ENCODE assay signal across 9 mouse cellular contexts in genomic region chr15:99861955-99862354, GRCm38 (mm10). TPM values are rescaled to one million over a fixed set of nuclear protein-coding genes. Genes with fewer than 3 reads are reported as not detected.
DNase-seq lines count a peak whose midpoint lies in the region; ATAC-seq and TF ChIP-seq lines count a peak whose summit lies in the region.
"Had no signal": no experiment of that assay in that cellular context is flagged by ENCODE, and none has a peak within 500 bp of the region (broad histone marks: within the 10 kb centered on the region; RNA-seq: fewer than 3 reads in every experiment).

No protein-coding gene starts in this region.

- no peak overlapping the region for H3K4me3 ChIP-seq in lung, postnatal 0 days (ENCODE audit: low read depth, low read length)
- H3K4me3 ChIP-seq in embryonic facial prominence, embryonic 14.5 days (ENCODE audit: low read depth, low read length), result no peak overlapping the region
- H3K4me3 ChIP-seq in intestine, postnatal 0 days (ENCODE audit: low read depth, low read length), result no peak overlapping the region
- H3K4me3 ChIP-seq in neural tube, embryonic 15.5 days (replicated peaks), result no peak overlapping the region
- H3K4me3 ChIP-seq in left cerebral cortex, adult 2 months, result no peak overlapping the region
- H3K4me3 ChIP-seq: limb, embryonic 13.5 days had no signal

- DNase-seq in lung, postnatal 0 days (ENCODE audit: low spot score), result peak; percentile 51
- DNase-seq in lung, postnatal 14 days, result no peak
- peak; percentile 70 for DNase-seq in embryonic facial prominence, embryonic 14.5 days (ENCODE audit: low spot score)
- no peak for DNase-seq in left cerebral cortex, adult 2 months (ENCODE audit: extremely low spot score in 1 of 2, low spot score in 2 of 2)
- no peak for DNase-seq in gastrocnemius, postnatal 14 days
- DNase-seq: gastrocnemius, postnatal 36 days had no signal

- H3K36me3 ChIP-seq in lung, postnatal 0 days (ENCODE audit: insufficient read depth, low read length), result no peaks in the 10 kb centered on the region
- H3K36me3 ChIP-seq in embryonic facial prominence, embryonic 14.5 days (ENCODE audit: control insufficient read depth, insufficient read depth, low read length), result no peaks in the 10 kb centered on the region
- 0 out of 2 replicates have a peak, but pooled peaks cover 6% of the 10 kb centered on the region for H3K36me3 ChIP-seq in intestine, postnatal 0 days (ENCODE audit: control insufficient read depth, insufficient read depth)
- no peaks in the 10 kb centered on the region for H3K36me3 ChIP-seq in neural tube, embryonic 15.5 days
- H3K36me3 ChIP-seq: limb, embryonic 13.5 days had no signal

- H3K9me3 ChIP-seq in lung, postnatal 0 days (ENCODE audit: low read length), result no peaks in the 10 kb centered on the region
- H3K9me3 ChIP-seq in embryonic facial prominence, embryonic 14.5 days (ENCODE audit: control insufficient read depth, low read length), result no peaks in the 10 kb centered on the region
- H3K9me3 ChIP-seq in intestine, postnatal 0 days (ENCODE audit: control insufficient read depth), result no peaks in the 10 kb centered on the region
- no peaks in the 10 kb centered on the region for H3K9me3 ChIP-seq in neural tube, embryonic 15.5 days (replicated peaks)
- H3K9me3 ChIP-seq: limb, embryonic 13.5 days had no signal

- no peak overlapping the region for H3K27ac ChIP-seq in lung, postnatal 0 days (ENCODE audit: low read length)
- H3K27ac ChIP-seq in embryonic facial prominence, embryonic 14.5 days (replicated peaks; ENCODE audit: low read depth, low read length), result no peak overlapping the region
- peak overlapping the region; percentile 21; the same call in 1 of the 2 replicates for H3K27ac ChIP-seq in intestine, postnatal 0 days (ENCODE audit: low read depth, low read length)
- 0 out of 2 replicates have a peak overlapping the region, but pooled peaks have one; percentile 18 for H3K27ac ChIP-seq in neural tube, embryonic 15.5 days (replicated peaks)
- H3K27ac ChIP-seq in left cerebral cortex, adult 2 months, result no peak overlapping the region
- H3K27ac ChIP-seq: limb, embryonic 13.5 days had no signal

- H3K4me1 ChIP-seq in lung, postnatal 0 days (ENCODE audit: insufficient read depth, low read depth, low read length), result 0 out of 2 replicates have a peak, but pooled peaks cover 4% of the 10 kb centered on the region
- no peaks in the 10 kb centered on the region for H3K4me1 ChIP-seq in embryonic facial prominence, embryonic 14.5 days (ENCODE audit: control insufficient read depth, insufficient read depth, low read length)
- H3K4me1 ChIP-seq in intestine, postnatal 0 days (replicated peaks; ENCODE audit: control insufficient read depth, insufficient read depth, low read length), result peaks cover 13% of the 10 kb centered on the region
- peaks cover 18% of the 10 kb centered on the region for H3K4me1 ChIP-seq in neural tube, embryonic 15.5 days

- intact Hi-C loops in left cerebral cortex, adult 2 months (cut with DNase I), result no loop called here
- intact Hi-C loops in gastrocnemius, postnatal 14 days (cut with DNase I; ENCODE audit: low total_unique reads), result no loop called here

- peak; percentile 13; the same call in 1 of the 2 replicates for ATAC-seq in lung, postnatal 0 days
- ATAC-seq in embryonic facial prominence, embryonic 14.5 days (ENCODE audit: low read depth), result peak; percentile 42; the same call in 1 of the 2 replicates
- no peak for ATAC-seq in intestine, postnatal 0 days
- no peak for ATAC-seq in neural tube, embryonic 15.5 days (ENCODE audit: low FRiP score)

- 29% methylated on average over 11 of the region's 11 CpGs for WGBS in lung, postnatal 0 days
- WGBS in embryonic facial prominence, embryonic 14.5 days, result 39% methylated on average over 11 of the region's 11 CpGs
- WGBS in intestine, postnatal 0 days, result 16% methylated on average over 11 of the region's 11 CpGs
- 41% methylated on average over 11 of the region's 11 CpGs for WGBS in neural tube, embryonic 15.5 days

- peak; percentile 43 for TF ChIP-seq CTCF in lung, postnatal 0 days (IDR thresholded peaks at IDR 0.05)
- TF ChIP-seq CTCF in intestine, postnatal 0 days (IDR thresholded peaks at IDR 0.05; ENCODE audit: low read depth), result no peak
- TF ChIP-seq CTCF in left cerebral cortex, adult 2 months (IDR thresholded peaks at IDR 0.05), result no peak

- H3K4me2 ChIP-seq in lung, postnatal 0 days (replicated peaks; ENCODE audit: low read depth, low read length), result 0 out of 2 replicates have a peak overlapping the region, but pooled peaks have one; percentile 22
- H3K4me2 ChIP-seq in embryonic facial prominence, embryonic 14.5 days (ENCODE audit: low read depth, low read length), result no peak overlapping the region
- no peak overlapping the region for H3K4me2 ChIP-seq in intestine, postnatal 0 days (replicated peaks; ENCODE audit: low read depth)
- no peak overlapping the region for H3K4me2 ChIP-seq in neural tube, embryonic 15.5 days
- H3K4me2 ChIP-seq: limb, embryonic 13.5 days had no signal

- no peak overlapping the region for H3K9ac ChIP-seq in lung, postnatal 0 days (replicated peaks; ENCODE audit: low read depth)
- 0 out of 2 replicates have a peak overlapping the region, but pooled peaks have one; percentile 9 for H3K9ac ChIP-seq in embryonic facial prominence, embryonic 14.5 days (ENCODE audit: low read depth, low read length)
- no peak overlapping the region for H3K9ac ChIP-seq in intestine, postnatal 0 days (ENCODE audit: low read depth, low read length)
- no peak overlapping the region for H3K9ac ChIP-seq in neural tube, embryonic 15.5 days (replicated peaks)
- H3K9ac ChIP-seq: limb, embryonic 13.5 days had no signal

- no peaks in the 10 kb centered on the region for H3K27me3 ChIP-seq in lung, postnatal 0 days (replicated peaks; ENCODE audit: insufficient read depth, low read length)
- H3K27me3 ChIP-seq in embryonic facial prominence, embryonic 14.5 days (replicated peaks; ENCODE audit: control insufficient read depth, insufficient read depth, low read length), result no peaks in the 10 kb centered on the region
- H3K27me3 ChIP-seq in intestine, postnatal 0 days (replicated peaks; ENCODE audit: control insufficient read depth, insufficient read depth, low read length), result no peaks in the 10 kb centered on the region
- H3K27me3 ChIP-seq in neural tube, embryonic 15.5 days (replicated peaks), result no peaks in the 10 kb centered on the region
- H3K27me3 ChIP-seq: limb, embryonic 13.5 days had no signal

- no peak for TF ChIP-seq EP300 in lung, postnatal 0 days (IDR thresholded peaks at IDR 0.05)

RNA-seq across cellular contexts. Expression of gene Lima1, which starts 13.3 kb away (rescaled TPM):
- polyA plus RNA-seq in lung, postnatal 0 days (2015; fragmentation: Nextera tagmentation; extraction: Ambion mirVana), result 28.6 and 38.5 TPM in 2 replicates
- 66.6 and 72.6 TPM in 2 replicates for polyA plus RNA-seq in embryonic facial prominence, embryonic 14.5 days (2014; fragmentation: Nextera tagmentation; extraction: Ambion mirVana)
- polyA plus RNA-seq in intestine, postnatal 0 days (2015; fragmentation: Nextera tagmentation; extraction: Ambion mirVana), result 64.3 and 78.9 TPM in 2 replicates
- polyA plus RNA-seq in neural tube, embryonic 15.5 days (2015; fragmentation: Nextera tagmentation; extraction: Ambion mirVana), result 15.6 and 26.5 TPM in 2 replicates
- total RNA-seq in left cerebral cortex, adult 2 months (2021), result 10 to 100 TPM in 1 of 2 experiments, 1 to 10 TPM in 1; 9.9 to 11.0 TPM
- total RNA-seq in gastrocnemius, postnatal 14 days (2021), result 10 to 100 TPM; 16.8 to 23.0 TPM

Comparison
In these comparisons a context has a peak if more than half of its experiments do, and no peak if none do; other contexts are left out.
1. DNase-seq: peak in lung, postnatal 0 days (single experiment) and embryonic facial prominence, embryonic 14.5 days (single experiment); none in lung, postnatal 14 days (single experiment), left cerebral cortex, adult 2 months (0 of 2) and gastrocnemius, postnatal 14 days (single experiment).
2. ATAC-seq: peak in lung, postnatal 0 days (single experiment) and embryonic facial prominence, embryonic 14.5 days (single experiment); none in intestine, postnatal 0 days (single experiment) and neural tube, embryonic 15.5 days (single experiment).
3. H3K27ac ChIP-seq: peak in intestine, postnatal 0 days (single experiment) and neural tube, embryonic 15.5 days (single experiment); none in lung, postnatal 0 days (single experiment), embryonic facial prominence, embryonic 14.5 days (single experiment) and left cerebral cortex, adult 2 months (single experiment).